ENCODE assay signal across 8 mouse cellular contexts in the genomic region with DNA sequence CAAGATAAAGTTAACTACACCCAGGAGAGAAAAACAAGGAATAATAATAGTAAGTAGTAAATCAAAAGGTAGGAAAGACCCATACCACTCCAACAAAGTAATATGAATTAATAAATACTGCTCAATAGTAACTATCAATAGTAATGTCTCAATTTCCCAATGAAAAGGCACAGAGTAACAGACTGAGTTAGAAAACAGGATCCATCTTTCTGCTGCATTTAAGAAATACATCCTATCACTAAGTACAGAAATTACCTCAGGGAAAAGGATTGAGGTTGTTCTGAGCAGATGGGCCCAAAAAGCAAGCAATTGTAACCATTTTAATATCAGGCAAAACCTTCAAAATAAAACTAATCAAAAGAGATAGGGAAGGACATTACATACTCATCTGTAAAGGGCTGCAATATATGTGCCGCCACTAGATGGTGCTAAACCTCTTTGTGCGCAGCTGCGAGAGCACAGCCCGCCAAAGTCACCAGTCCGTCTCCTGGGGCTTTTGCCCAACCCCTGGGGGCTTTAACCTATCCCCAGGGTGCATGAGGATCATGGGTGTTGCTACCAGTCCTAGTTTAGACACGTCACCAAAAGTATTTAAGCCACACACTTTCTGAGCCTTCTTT.
DNase-seq lines count a peak whose midpoint lies in the region; ATAC-seq and TF ChIP-seq lines count a peak whose summit lies in the region.
"Not testable (repeated sequence)": the region's sequence is repeated elsewhere in the genome, so short reads cannot be mapped to it uniquely, and the experiment has no call there.

No protein-coding gene starts in this region.

- not testable (repeated sequence) for H3K9me3 ChIP-seq in forebrain, embryonic 11.5 days (ENCODE audit: control insufficient read depth, low read length); heart, embryonic 16.5 days (replicated peaks; ENCODE audit: control insufficient read depth, low read length)

- peak; percentile 77 for ATAC-seq in forebrain, embryonic 11.5 days (replicated peaks; ENCODE audit: low FRiP score)
- not testable (repeated sequence) for ATAC-seq in heart, embryonic 16.5 days (replicated peaks; ENCODE audit: extremely low read depth, insufficient read depth, low FRiP score)
- peak; percentile 60 for ATAC-seq in megakaryocyte, adult 5-6 weeks (ENCODE audit: poor library complexity, severe bottlenecking)

- WGBS in forebrain, embryonic 11.5 days = 0% methylated on average over 6 of the region's 6 CpGs
- WGBS in heart, embryonic 16.5 days = 1% methylated on average over 6 of the region's 6 CpGs

- DNase-seq in adrenal gland, postnatal 10 days = peak; percentile 66
- DNase-seq in forebrain, embryonic 11.5 days (ENCODE audit: low spot score) = not testable (repeated sequence)
- DNase-seq in kidney, adult 8-10 months = peak; percentile 15 to 58
- peak; percentile 37 to 56 for DNase-seq in left cerebral cortex, adult 2 months (ENCODE audit: extremely low spot score in 1 of 2, low spot score in 2 of 2)
- peak; percentile 34 for DNase-seq in retina, postnatal 1 day
- DNase-seq in thymus, postnatal 4 days = peak; percentile 66

- H3K4me1 ChIP-seq in forebrain, embryonic 11.5 days (replicated peaks; ENCODE audit: control insufficient read depth, insufficient read depth, low read length); heart, embryonic 16.5 days (ENCODE audit: control insufficient read depth, insufficient read depth, low read length): not testable (repeated sequence)

- not testable (repeated sequence) for H3K36me3 ChIP-seq in forebrain, embryonic 11.5 days (ENCODE audit: control insufficient read depth, insufficient read depth, low read length); heart, embryonic 16.5 days (ENCODE audit: control insufficient read depth, insufficient read depth)

- H3K4me3 ChIP-seq in forebrain, embryonic 11.5 days (ENCODE audit: low read depth, low read length); heart, embryonic 16.5 days (ENCODE audit: low read length); left cerebral cortex, adult 2 months: not testable (repeated sequence)

- not testable (repeated sequence) for H3K27ac ChIP-seq in forebrain, embryonic 11.5 days (ENCODE audit: low read depth, low read length); heart, embryonic 16.5 days (ENCODE audit: low read length); left cerebral cortex, adult 2 months

- H3K27me3 ChIP-seq in forebrain, embryonic 11.5 days (ENCODE audit: control insufficient read depth, insufficient read depth, low read length); heart, embryonic 16.5 days (ENCODE audit: control insufficient read depth, insufficient read depth, low read length): not testable (repeated sequence)

- H3K4me2 ChIP-seq in forebrain, embryonic 11.5 days (ENCODE audit: low read depth, low read length, severe bottlenecking) = not testable (repeated sequence)
- peak overlapping the region; percentile 42; the same call in 1 of the 2 replicates for H3K4me2 ChIP-seq in heart, embryonic 16.5 days (ENCODE audit: low read depth, low read length)

- peak; percentile 66 for TF ChIP-seq CTCF in left cerebral cortex, adult 2 months (IDR thresholded peaks at IDR 0.05)

- intact Hi-C loops in left cerebral cortex, adult 2 months (cut with DNase I) = not testable (repeated sequence)

- not testable (repeated sequence) for H3K9ac ChIP-seq in forebrain, embryonic 11.5 days (ENCODE audit: low read length); heart, embryonic 16.5 days (ENCODE audit: low read length)
